Mouse (Mus musculus) thymus, postnatal 4 days (tissue): Measurements from ENCODE around the gene Rasgrp4.
A peak's percentile ranks its signal among the peaks of the same experiment; 100 is the strongest.
"Not testable (repeated sequence)": the region's sequence is repeated elsewhere in the genome, so short reads cannot be mapped to it uniquely, and the experiment has no call there.

Source experiments
- DNase-seq: peaks from one replicate; pipeline ENCODE4 v3.0.0; 2021

The Rasgrp4 gene

DNA sequence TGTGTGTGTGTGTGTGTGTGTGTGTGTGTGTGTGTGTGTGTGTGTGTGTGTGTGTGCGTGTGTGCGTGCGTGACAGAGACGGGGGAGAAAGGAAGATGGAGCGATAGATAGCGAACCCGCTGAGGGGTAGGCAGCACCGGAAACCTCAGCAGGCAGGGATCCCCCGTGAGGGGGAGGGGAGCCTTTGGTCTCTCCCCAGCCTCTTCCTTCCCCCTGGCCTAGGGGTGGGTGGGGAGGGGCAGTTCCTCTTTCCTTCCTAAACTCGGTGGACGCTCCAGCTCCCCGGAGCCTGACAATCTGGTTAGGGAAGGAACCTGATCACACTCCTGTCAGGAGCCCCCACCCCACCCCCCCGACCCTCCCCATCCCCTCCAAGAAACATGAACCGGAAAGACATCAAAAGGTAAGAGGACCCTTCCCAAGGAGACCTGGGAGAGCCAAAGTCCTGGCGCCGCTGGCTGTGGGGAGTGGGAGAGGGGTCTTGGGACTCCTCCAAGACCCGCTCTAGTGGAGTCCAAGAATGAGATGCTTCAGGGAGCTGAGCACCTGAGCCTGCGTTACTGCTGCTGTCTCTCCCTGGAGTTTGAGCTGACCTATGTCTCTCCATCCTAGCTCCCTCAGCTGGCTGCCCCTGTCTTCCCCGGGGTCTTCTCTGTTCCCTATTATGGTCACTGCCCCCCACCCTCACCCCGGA, at the start of gene Rasgrp4:
TSS of gene Rasgrp4 (plus strand) at position 159 of the 694 bp plus-strand sequence.
- DNase-seq: peak; percentile 88

DNA sequence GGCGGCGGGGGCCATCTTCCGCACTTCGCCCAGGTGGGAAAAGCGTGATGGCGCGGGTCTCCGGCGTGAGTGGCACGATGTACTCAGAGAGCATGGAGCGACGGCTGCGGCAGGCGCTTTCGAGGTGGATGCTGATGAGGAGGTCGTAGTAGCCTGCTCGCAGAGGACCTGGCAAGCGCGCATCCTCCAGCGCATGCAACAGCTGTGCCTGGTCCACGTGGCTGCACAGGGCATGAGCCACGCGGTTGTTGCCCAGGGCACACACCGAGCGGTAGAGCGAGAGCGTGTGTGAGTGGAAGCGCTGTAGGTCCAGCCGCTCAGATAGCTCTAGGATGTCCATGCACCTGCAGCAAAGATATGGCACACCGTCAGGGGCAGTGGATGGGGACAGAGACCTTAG, 48.7 kb upstream of the Rasgrp4 start:
- no peak for DNase-seq

DNA sequence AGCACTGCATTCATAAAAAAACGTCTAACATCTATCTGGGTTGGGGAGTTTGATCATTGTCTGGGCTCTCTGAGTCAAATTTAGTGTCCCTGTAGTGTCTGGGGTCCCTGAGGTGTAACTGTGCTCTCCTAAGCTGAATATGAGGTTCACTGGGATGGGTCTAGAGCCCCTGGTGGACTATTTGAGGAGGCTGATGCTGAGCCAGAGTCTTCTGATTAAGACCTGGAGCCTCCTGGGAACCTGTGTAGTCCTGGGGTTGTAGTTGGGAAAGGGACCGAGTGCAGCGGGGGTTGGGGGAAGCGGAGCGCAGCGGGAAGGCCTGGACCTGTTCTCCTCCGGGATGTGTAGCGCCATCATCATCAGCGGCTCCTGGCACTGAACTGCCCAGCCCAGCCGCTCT, 47.7 kb upstream of the Rasgrp4 start:
- DNase-seq: peak; percentile 23

DNA sequence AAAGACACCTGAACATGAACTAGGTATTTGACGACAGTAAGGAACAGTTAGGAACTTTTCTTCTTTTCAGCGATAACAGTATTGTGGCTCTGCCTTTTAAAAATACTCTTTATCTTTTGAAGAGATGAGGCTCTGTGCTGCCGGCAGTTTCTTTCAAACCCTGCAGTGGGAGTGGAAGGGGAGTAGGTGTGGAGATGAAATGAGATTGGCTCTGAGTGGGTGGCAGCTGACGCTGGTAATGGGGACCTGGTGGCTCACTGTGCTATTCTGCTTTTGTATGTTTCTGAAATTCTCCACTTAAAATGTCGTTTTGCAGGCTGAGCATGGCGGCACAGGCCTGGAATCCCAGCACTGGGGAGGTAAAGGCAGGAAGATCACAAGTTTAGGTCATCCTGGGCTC, 45.8 kb upstream of the Rasgrp4 start:
- no peak for DNase-seq

DNA sequence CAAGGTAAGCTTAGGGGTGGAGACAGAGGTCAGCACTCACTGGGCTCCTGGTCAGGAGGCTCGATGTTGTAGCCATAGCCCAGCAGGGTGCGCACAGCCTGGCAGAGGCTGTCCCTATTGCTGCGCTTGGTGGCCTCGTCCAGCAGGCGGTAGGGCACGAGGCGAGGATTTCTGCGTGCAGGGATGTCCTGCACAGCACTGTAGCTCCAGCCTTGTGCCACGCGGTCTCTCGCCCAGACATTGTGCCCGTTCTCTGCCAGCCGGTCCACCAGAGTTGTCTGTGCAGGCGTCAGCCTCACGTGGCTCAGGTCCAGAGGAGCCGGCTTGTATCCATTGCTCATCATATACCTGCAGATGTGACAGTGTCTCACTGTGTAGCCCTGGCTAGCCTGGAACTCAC, 37.5 kb upstream of the Rasgrp4 start:
- no peak for DNase-seq

DNA sequence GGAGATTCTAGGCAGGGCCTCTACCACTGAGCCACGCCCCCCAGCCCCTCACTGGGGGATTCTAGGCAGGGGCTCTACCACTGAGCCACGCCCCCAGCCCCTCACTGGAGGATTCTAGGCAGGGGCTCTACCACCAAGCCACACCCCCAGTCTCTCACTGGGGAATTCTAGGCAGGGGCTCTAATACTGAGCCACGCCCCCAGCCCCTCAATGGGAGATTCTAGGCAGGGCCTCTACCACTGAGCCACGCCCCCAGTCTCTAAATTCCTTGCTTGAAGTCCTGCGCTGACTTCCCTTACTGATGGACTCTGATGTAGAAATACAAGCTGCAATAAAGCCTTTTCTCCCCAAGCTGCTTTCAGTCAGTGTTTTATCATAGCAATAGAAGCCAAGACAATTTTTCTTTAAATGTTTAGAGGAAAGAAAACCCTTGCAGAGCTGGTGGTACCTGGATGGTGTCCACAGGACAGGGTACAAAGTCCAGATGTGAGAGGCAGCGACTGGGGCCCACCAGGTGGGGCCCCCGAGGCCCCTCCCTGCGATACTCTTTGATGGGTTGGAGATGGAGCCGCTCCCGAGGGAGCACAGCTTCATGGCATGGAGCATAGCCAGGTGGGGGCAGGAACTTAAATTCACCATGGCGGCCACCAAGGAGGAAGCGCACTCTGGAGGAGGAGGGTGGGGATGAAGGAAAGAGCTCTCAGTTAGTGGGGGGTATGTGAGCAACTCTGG, 33.2 kb upstream of the Rasgrp4 start:
- no peak for DNase-seq

DNA sequence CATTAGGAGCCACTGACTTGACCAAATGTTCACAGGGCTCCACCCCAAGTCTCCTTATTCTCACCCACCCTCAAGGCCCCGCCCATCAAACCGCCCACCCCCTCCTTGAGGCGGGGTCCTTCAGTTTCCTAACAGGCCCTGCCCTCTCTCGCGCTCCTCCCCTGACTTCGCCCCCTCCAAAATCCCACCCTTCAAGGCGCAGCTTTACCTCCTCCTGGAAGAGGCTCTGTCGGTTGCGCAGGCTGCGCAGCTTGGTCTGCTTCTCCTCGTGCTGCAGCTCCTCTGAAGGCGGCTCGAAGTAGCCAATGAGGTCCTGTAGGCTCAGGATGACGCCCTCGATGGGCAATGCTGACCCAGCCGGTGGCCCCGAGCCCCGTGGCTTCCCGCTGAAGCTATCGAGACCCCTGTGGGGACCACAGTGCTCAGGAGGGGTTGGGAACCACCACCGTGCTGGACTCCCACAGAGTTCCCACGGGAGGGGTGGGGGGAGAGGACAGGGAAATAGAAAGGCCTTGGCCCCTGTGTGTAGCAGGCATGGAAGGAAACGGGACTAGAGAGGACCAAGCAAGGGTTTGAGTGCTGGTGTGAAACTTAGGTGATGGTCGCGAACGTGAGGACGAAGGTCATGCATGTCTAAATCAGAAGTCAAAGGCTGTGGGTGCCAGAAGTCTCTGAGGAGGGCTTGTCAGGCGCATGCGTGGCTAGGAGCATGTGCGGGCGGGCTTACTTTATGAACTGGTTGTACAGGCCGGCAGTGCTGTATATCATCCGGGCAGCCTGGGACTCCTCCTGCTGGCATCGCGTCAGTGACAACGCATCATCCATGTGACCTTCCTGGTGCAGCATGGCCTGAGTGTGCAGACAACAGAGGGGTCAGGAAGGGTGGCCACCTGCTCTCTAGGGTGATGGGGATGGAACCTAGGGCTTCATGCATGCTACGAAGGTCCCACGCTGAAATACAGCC, 25.4 kb upstream of the Rasgrp4 start:
- DNase-seq: peak; percentile 72

DNA sequence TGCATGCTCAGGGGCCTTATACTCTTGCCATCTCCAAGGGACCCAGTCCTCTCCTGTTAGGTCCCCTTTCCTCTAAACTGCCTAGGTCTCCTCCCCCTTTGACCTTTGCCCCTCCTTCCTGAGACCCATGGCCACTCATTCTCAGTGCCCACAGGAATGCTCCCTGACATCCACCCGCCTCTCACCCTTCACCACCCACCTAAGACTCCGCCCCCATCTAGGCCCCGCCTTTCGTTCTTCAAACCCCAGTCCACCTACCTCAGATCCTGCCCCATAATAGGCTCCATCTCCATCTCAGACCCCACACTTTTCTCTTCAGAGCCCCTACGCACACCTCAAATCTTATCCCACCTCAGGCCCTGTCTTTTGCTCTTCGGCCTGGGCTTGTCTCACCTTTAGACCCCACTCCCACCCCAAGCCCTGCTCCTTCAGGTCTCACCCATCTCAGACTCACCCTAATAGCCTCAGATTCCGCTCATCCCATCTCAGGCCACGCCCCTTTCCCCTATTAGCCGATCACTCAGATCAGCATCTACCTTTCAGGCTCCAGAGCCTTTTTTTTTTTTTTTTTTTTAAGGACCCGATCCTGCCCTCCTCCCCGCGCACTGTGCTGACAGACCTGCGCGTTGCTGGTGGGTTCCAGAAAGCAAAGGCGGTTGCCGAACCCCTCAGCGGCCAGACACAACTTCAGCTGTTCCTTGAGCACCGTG, 16.4 kb upstream of the Rasgrp4 start:
- no peak for DNase-seq

DNA sequence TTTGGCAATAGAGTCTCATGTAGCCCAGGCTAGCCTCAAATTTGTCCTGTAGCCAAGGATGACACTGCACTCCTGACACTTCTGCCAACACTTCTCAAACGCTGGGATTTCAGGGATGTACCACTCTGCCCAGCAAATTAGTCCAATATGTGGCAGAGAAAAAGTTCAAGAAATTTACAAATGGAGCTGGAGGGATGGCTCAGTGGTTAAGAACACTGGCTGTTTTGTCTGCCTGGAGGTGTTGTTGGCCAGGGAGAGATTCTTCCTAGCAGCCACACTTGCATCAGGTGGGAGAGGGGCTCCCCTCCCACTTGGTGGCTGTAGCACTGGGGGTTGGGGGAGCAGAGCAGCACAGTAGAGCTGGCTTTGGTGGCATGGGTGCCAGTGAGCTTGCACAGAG, 15.1 kb upstream of the Rasgrp4 start:
- no peak for DNase-seq

DNA sequence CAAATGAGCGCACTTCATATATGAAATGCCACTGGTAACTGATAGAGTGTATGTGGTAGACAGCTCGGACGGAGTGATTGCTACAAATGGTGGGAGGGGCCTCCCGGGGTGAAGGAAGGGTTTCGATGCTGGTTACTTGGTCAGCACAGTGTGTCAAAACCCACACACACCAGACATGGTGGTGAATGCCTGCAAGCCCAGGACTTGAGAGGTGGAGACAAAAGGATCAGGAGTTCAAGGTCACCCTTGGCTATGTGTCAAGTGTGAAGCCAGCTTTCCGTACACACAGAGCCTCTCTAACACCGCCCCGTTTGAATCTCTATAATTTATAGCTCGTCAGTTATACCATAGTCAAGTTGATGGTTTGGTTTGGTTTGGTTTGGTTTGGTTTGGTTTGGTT, 11.8 kb upstream of the Rasgrp4 start:
- DNase-seq: no peak

DNA sequence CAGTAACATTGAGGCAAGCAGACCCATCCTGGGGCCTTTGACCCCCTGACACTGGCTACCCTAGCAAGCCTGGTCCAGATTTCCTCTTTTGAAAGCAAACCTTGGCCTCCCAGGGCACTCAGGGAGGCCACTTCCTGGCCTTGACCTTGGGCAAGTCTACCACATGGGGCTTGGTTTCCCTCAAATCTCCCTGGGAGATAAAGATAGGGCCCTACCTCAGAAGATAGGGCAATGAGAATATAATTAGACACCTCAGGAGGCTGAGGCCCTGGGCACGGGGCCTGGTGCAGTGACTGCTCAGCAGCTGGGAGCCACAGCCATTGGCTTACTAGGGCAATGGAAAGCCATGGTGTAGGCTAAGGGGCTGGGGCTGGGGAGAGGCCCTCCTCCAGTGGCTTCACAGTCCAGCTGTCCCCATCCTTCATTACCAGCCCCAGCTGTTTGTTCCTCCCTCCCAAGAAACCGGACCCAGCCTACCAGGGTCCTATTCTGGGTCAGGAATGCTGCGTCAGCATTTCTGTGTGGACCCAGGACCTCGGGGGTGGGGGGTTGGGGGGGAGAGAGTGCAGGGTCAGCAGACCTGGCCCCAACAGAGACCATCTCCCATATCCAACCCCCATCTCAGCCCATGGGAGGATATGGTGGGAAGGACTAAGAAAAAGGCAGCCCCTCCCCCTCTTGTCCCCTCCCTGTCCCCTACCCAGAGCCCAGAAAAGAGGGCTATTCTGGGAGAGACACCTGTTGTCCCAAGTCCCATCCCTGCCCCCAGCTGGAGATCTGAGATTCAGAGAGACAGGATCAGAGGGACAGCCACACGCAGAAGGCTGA, 10.9 kb upstream of the Rasgrp4 start:
- DNase-seq: no peak

DNA sequence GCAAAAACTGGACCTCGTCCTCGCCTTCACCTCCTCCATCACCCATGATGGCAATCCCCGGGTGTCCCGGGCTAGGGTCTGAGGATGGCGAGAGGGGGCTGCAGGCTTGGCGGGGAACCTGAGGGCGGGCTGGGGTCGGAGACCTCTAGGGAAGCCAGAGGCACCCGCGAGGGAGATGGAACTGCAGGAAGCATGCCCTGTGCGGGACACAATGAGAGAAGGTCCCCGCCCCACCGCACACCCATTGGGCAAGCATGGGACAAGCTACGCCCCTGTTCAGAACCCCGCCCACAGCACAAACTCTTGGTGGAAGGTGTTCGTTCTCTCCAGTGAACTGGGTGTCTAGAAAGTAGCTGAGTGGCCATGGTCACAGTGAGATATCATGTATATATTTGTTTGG, 9.7 kb upstream of the Rasgrp4 start, which contains the start of gene Ryr1:
TSS of gene Ryr1 (minus strand) at position 210 of the 400 bp plus-strand sequence.
- DNase-seq: peak; percentile 82

DNA sequence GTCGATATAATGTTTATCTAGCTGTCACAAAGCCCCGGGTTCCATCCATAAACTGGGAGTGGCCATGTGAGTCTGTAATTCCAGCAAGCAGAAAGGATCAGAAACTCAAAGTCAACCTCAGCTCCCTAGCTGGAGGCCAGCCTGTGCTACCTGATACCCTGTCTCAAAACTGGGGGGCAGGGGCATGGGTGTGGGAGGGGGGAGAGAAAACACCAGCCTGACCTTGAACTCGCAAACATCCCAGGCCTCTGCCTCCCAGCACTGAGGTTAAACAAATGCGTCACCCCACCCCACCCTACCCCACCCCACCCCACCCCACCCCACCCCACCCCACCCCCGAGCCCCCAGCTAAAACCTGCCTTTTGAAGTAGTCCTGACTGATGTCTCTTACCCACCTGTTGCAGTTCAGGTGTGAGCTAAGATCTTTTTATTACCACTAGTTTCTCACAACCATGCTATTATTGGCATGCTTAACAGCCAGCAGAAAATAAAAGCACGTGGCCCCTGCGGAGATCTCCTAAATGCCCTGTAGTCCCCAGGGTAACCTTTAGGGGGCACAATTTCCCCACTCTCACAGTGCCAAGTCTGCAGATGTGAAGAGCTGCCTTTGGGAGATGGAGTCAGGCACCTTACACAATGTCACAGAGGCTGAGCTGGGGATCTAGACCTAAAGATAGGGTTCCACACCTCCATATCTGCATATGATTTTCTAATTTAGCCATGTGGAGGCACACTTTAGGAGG, 8.3 kb upstream of the Rasgrp4 start:
- peak; percentile 87 for DNase-seq

DNA sequence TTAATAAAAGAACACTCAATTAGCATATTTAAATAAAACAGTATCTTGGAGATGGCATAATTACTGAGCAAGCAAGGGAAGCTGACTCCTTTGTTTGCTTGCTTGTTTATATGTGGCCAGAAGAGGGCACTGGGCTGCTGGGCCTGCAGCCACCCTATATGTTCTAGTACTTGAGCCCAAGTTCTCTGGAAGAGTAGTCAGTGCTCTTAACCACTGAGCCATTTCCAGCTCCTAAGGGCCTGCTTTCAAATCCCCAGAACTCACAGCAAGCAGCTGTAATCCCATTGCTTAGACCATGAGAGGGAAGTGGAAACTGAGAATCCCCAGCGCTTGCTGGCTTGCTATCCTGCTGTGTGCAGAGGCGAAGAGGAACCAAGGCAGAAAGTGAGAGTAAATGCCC, 5.9 kb upstream of the Rasgrp4 start:
- peak; percentile 45 for DNase-seq

DNA sequence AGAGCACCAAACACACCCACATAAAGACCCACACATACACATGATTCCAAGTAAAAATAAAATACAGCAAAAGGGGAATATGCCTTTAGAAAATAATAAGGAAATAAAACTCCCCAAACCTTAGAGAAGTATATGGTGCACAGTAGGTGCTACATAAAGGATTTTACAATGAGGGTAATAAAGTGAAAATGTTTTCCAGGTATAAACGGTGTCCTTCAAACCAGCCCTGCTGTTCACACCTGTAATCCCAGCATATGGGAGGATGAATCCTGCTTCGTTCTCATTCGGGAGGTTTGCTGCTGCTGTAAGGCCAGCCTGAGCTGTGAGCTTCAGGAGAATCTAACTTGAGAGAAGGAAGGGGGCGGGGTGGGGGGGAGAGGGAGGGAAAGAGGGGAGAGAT, 421 bp upstream of the Rasgrp4 start:
- no peak for DNase-seq

DNA sequence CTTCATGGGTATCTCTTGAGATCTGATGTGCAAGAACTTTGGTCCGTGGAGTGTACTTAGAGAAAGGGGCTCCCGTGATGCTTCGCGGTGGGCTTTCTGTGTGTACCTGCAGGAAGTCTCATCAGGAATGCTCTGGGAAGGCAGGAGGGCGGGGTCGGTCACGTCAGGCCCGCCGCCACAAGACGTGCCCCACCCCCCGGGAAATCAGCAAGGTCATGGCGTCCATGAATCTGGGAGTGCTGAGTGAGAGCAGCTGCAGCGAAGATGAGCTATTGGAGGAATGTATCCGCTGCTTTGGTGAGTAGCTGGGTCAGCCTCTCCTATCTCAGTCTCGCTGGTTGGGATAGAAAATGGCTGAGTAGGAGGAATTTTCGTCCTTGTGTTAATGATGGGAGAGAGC, 2.8 kb downstream of the Rasgrp4 start:
- DNase-seq: no peak

DNA sequence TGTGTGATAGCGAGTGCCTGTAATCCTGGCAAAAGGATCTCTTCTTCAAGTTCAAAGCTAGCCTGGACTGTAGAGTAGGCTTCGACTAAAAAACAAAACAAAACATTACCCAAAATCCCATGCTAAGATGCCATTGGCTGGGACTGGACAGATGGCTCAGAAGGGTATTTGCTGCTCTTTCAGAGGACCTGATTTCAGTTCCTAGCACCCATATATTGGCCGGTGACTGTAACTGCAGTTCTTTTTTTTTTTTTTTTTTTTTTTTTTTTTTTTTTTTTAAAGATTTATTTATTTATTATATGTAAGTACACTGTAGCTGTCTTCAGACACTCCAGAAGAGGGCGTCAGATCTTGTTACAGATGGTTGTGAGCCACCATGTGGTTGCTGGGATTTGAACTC, 4.6 kb downstream of the Rasgrp4 start:
- DNase-seq: not testable (repeated sequence)

DNA sequence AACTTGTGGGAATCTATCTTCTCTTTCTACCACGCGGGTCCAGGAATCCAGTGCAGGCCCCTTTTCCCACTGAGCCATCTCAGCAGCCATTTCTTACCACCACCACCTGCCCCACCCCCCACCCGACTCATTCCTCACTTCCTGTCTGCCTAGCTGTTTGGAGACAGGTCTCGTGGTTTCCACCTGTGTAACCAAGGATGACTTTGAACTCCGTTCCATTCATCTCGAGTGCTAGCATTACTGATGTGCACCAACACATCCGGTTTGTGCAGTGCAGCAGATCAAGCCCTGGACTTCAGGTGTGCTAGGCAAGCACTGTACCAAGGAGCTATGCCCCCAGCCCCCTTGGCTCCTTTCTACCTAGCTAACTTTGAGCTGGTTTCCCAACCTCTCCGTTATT, 6.8 kb downstream of the Rasgrp4 start:
- DNase-seq: peak; percentile 55

DNA sequence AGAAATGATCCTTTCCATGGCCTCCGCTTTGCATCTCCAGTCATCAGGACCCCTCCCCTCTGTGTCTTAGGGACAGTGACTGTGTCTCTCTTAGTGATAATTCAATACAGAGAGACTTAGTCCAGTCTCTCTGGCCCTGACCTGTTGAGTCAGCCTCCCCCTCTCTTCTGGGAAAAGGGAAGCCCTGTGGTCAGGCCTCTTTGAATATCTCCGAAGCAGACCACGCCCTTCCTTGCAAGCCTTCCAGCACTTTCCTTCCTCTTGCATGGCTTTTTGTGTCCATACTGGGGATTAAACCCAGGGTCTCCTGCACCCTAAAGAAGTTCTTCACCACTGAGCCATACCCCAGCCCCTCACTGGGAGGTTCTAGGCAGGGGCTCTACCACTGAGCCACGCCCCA, 9.4 kb downstream of the Rasgrp4 start:
- DNase-seq: no peak

DNA sequence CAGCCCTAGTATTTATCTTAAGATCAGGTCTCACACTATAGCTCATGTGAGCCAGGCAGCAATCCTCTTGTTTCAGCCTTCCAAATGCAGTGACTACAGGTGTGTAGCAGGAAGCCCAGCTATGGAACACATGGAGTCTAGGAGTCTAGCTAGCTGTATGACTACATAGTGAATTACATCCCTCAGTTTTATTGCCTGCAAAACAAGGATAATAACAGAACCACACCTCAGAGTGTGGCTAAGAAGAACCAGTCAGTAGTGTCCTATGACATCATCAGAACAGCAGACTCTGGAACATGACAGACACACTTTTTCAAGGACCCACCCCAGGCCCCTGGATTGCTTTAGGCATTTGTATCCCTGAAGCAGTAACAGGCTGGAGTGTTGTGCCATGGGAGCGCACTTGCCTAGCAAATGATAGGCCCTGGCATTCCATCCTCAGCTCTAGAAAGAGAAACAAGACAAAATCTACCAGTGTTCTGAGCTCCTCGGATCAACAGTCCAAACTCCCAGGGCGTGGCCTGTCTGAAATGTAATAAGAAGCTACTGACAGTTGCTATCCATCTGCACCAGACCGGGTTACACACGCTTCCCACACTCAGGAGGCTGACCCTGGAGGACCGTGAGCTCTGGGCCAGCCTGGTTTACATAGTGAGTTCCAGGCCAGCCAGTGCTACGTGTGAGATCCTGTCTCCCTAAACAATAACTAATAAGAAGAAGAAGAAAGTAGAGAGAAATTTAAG, 12.1 kb downstream of the Rasgrp4 start:
- no peak for DNase-seq
